Mouse (Mus musculus): ENCODE results near the gene Gnb3.

Gene Gnb3

GRCm38 (mm10) chr6:124791911-124792310 lies 48.2 kb downstream of the Gnb3 start:
- no peak for TF ChIP-seq GATA4 (IDR thresholded peaks at IDR 0.05; ENCODE audit: insufficient replicate concordance, low read length)

GRCm38 (mm10) chr6:124790121-124790520 lies 50.0 kb downstream of the Gnb3 start:
- TF ChIP-seq GATA4 (IDR thresholded peaks at IDR 0.05; ENCODE audit: insufficient replicate concordance, low read length) = no peak

GRCm38 (mm10) chr6:124789519-124789918 lies 50.6 kb downstream of the Gnb3 start:
- no peak for TF ChIP-seq GATA4 (IDR thresholded peaks at IDR 0.05; ENCODE audit: insufficient replicate concordance, low read length)

- TF ChIP-seq GATA4 (IDR thresholded peaks at IDR 0.05; ENCODE audit: insufficient replicate concordance, low read length) = no peak
Observed at GRCm38 (mm10) chr6:124787722-124788121, 52.4 kb downstream of the Gnb3 start.

GRCm38 (mm10) chr6:124786756-124787420 lies 53.2 kb downstream of the Gnb3 start:
- TF ChIP-seq GATA4 (IDR thresholded peaks at IDR 0.05; ENCODE audit: insufficient replicate concordance, low read length) = no peak
